Mouse (Mus musculus): Measurements from ENCODE around the gene Zfp536.
"Not testable (repeated sequence)": the region's sequence is repeated elsewhere in the genome, so short reads cannot be mapped to it uniquely, and the experiment has no call there.

The Zfp536 gene

GRCm38 (mm10) chr7:37607906-37608305 lies 165.5 kb downstream of the Zfp536 start:
- no peak for DNase-seq (ENCODE audit: low read depth in 1 of 2, low spot score in 2 of 2)

- no peak for DNase-seq (ENCODE audit: low read depth in 1 of 2, low spot score in 2 of 2)
Measured at GRCm38 (mm10) chr7:37606472-37606871, 167.0 kb downstream of the Zfp536 start.

- not testable (repeated sequence) for DNase-seq (ENCODE audit: low read depth in 1 of 2, low spot score in 2 of 2)
Measured at GRCm38 (mm10) chr7:37603525-37603909, 169.9 kb downstream of the Zfp536 start.

- no peak for DNase-seq (ENCODE audit: low read depth in 1 of 2, low spot score in 2 of 2)
Measured at GRCm38 (mm10) chr7:37602871-37603524, 170.4 kb downstream of the Zfp536 start.

- no peak for DNase-seq (ENCODE audit: low read depth in 1 of 2, low spot score in 2 of 2)
Measured at GRCm38 (mm10) chr7:37600318-37600717, 173.1 kb downstream of the Zfp536 start.

GRCm38 (mm10) chr7:37594211-37595030 lies 179.0 kb downstream of the Zfp536 start:
- DNase-seq (ENCODE audit: low read depth in 1 of 2, low spot score in 2 of 2), result peak; percentile 15 to 42

- DNase-seq (ENCODE audit: low read depth in 1 of 2, low spot score in 2 of 2), result no peak
Measured at GRCm38 (mm10) chr7:37593566-37593965, 179.9 kb downstream of the Zfp536 start.

GRCm38 (mm10) chr7:37586694-37587093 lies 186.7 kb downstream of the Zfp536 start:
- no peak for DNase-seq (ENCODE audit: low read depth in 1 of 2, low spot score in 2 of 2)

- no peak for DNase-seq (ENCODE audit: low read depth in 1 of 2, low spot score in 2 of 2)
Measured at GRCm38 (mm10) chr7:37581262-37581661, 192.2 kb downstream of the Zfp536 start.

- no peak for DNase-seq (ENCODE audit: low read depth in 1 of 2, low spot score in 2 of 2)
Measured at GRCm38 (mm10) chr7:37580554-37580953, 192.9 kb downstream of the Zfp536 start.

GRCm38 (mm10) chr7:37572021-37572420 lies 201.4 kb downstream of the Zfp536 start:
- no peak for DNase-seq (ENCODE audit: low read depth in 1 of 2, low spot score in 2 of 2)

GRCm38 (mm10) chr7:37568811-37569500 lies 204.5 kb downstream of the Zfp536 start:
- no peak for DNase-seq (ENCODE audit: low read depth in 1 of 2, low spot score in 2 of 2)

GRCm38 (mm10) chr7:37568041-37568440 lies 205.4 kb downstream of the Zfp536 start:
- no peak for DNase-seq (ENCODE audit: low read depth in 1 of 2, low spot score in 2 of 2)

GRCm38 (mm10) chr7:37566019-37566418 lies 207.4 kb downstream of the Zfp536 start:
- no peak for DNase-seq (ENCODE audit: low read depth in 1 of 2, low spot score in 2 of 2)

- DNase-seq (ENCODE audit: low read depth in 1 of 2, low spot score in 2 of 2), result no peak
Measured at GRCm38 (mm10) chr7:37565371-37565770, 208.1 kb downstream of the Zfp536 start.

GRCm38 (mm10) chr7:37564644-37565043 lies 208.8 kb downstream of the Zfp536 start:
- DNase-seq (ENCODE audit: low read depth in 1 of 2, low spot score in 2 of 2), result no peak

GRCm38 (mm10) chr7:37563831-37564400 lies 209.5 kb downstream of the Zfp536 start:
- no peak for DNase-seq (ENCODE audit: low read depth in 1 of 2, low spot score in 2 of 2)

GRCm38 (mm10) chr7:37563171-37563574 lies 210.3 kb downstream of the Zfp536 start:
- no peak for DNase-seq (ENCODE audit: low read depth in 1 of 2, low spot score in 2 of 2)

GRCm38 (mm10) chr7:37562505-37562904 lies 210.9 kb downstream of the Zfp536 start:
- DNase-seq (ENCODE audit: low read depth in 1 of 2, low spot score in 2 of 2), result no peak

- DNase-seq (ENCODE audit: low read depth in 1 of 2, low spot score in 2 of 2), result no peak
Measured at GRCm38 (mm10) chr7:37560581-37560980, 212.9 kb downstream of the Zfp536 start.

- DNase-seq (ENCODE audit: low read depth in 1 of 2, low spot score in 2 of 2), result no peak
Measured at GRCm38 (mm10) chr7:37559851-37560250, 213.6 kb downstream of the Zfp536 start.

GRCm38 (mm10) chr7:37559341-37559740 lies 214.1 kb downstream of the Zfp536 start:
- no peak for DNase-seq (ENCODE audit: low read depth in 1 of 2, low spot score in 2 of 2)
